Mouse (Mus musculus): ENCODE data around the gene Zfp385a. TPM values are rescaled to one million over a fixed set of nuclear protein-coding genes. Genes with fewer than 3 reads are reported as not detected.

Zfp385a gene
- polyA plus RNA-seq, 1 experiment from 2014 or later, result 10.1 TPM

- Histone ChIP-seq H3K4me1 (ENCODE audit: insufficient read depth) (peaks cover 12% of the 10 kb centered on the region), H3K27ac (ENCODE audit: low read depth) (no peak overlapping the region), H3K9ac (replicated peaks) (no peak overlapping the region), H3K4me2 (ENCODE audit: low read depth, low read length) (no peak overlapping the region), H3K9me3 (ENCODE audit: low read length) (no peaks in the 10 kb centered on the region), H3K27me3 (ENCODE audit: insufficient read depth, low read length) (no peaks in the 10 kb centered on the region), H3K36me3 (replicated peaks; ENCODE audit: insufficient read depth, low read length) (no peaks in the 10 kb centered on the region), H3K4me3 (ENCODE audit: low read depth, low read length) (no peak overlapping the region)
- DNase-seq, result no peak
- WGBS (ENCODE audit: insufficient replicate concordance), result 36% methylated on average over 2 of the region's 2 CpGs
- ATAC-seq, result no peak
- TF ChIP-seq CTCF (IDR thresholded peaks at IDR 0.05; ENCODE audit: low read depth), result no peak
- TF ChIP-seq EP300 (IDR thresholded peaks at IDR 0.05; ENCODE audit: low read depth), result no peak
These were observed 31.3 kb upstream of the Zfp385a start for GRCm38 (mm10) chr15:103371208-103371607.

GRCm38 (mm10) chr15:103370462-103370861 lies 30.6 kb upstream of the Zfp385a start:
- Histone ChIP-seq H3K27me3 (ENCODE audit: insufficient read depth, low read length) (no peaks in the 10 kb centered on the region), H3K9me3 (ENCODE audit: low read length) (no peaks in the 10 kb centered on the region), H3K9ac (replicated peaks) (no peak overlapping the region), H3K4me1 (ENCODE audit: insufficient read depth) (peaks cover 12% of the 10 kb centered on the region), H3K36me3 (replicated peaks; ENCODE audit: insufficient read depth, low read length) (no peaks in the 10 kb centered on the region), H3K4me2 (ENCODE audit: low read depth, low read length) (no peak overlapping the region), H3K27ac (ENCODE audit: low read depth) (no peak overlapping the region), H3K4me3 (ENCODE audit: low read depth, low read length) (no peak overlapping the region)
- DNase-seq, result no peak
- TF ChIP-seq EP300 (IDR thresholded peaks at IDR 0.05; ENCODE audit: low read depth), result no peak
- TF ChIP-seq CTCF (IDR thresholded peaks at IDR 0.05; ENCODE audit: low read depth), result no peak
- WGBS (ENCODE audit: insufficient replicate concordance), result 16% methylated on average over 4 of the region's 4 CpGs
- no peak for ATAC-seq

GRCm38 (mm10) chr15:103369123-103369522 lies 29.2 kb upstream of the Zfp385a start:
- WGBS (ENCODE audit: insufficient replicate concordance), result 65% methylated on average over 1 of the region's 1 CpGs
- H3K4me2 ChIP-seq (ENCODE audit: low read depth, low read length), result no peak overlapping the region
- DNase-seq (no peak), ATAC-seq (no peak)
- no peak overlapping the region for H3K27ac ChIP-seq (ENCODE audit: low read depth)
- TF ChIP-seq EP300 (IDR thresholded peaks at IDR 0.05; ENCODE audit: low read depth) (no peak), CTCF (IDR thresholded peaks at IDR 0.05; ENCODE audit: low read depth) (no peak)
- H3K4me1 ChIP-seq (ENCODE audit: insufficient read depth), result peaks cover 23% of the 10 kb centered on the region
- no peak overlapping the region for H3K4me3 ChIP-seq (ENCODE audit: low read depth, low read length)
- H3K27me3 ChIP-seq (ENCODE audit: insufficient read depth, low read length), result no peaks in the 10 kb centered on the region
- no peak overlapping the region for H3K9ac ChIP-seq (replicated peaks)
- H3K9me3 ChIP-seq (ENCODE audit: low read length), result no peaks in the 10 kb centered on the region
- H3K36me3 ChIP-seq (replicated peaks; ENCODE audit: insufficient read depth, low read length), result no peaks in the 10 kb centered on the region

DNA sequence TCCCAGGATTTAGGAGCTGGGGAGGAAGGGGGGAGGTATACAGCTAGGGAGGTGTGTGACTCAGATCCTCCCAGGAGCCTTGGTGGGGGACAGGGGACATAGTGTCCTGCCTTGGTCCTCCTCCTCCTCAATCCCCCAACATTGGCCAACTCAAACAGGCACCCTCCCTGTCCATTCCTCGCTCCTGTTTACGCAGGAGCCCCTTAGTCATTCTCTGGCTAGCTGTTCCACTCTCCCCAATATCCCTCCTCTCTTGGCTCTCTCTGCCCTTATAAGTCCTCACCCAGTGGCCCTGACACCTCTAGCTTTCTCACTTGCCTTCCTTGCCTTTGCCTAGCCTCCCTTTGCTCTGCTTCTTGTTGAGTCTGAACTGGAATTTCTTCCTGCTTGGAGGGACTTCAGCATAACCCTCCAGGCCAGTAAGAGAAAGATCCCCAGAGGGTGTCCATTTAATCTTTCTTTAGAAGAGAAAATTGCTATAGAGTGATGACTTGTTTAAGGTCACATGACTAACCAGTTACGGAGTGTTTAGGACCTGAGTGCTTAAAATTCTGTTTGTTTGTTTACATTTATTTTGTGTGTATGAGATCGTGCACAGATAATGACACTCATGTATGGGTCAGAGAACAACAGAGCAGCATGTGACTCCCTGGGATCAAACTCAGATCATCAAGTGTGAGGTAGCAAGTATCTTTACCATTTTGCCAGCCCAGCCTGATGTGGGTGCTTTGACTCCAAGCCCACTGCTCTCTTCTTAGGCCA lies 28.5 kb upstream of the Zfp385a start:
- no peak overlapping the region for H3K9ac ChIP-seq (replicated peaks)
- peaks cover 25% of the 10 kb centered on the region for H3K4me1 ChIP-seq (ENCODE audit: insufficient read depth)
- 73% methylated on average over 4 of the region's 4 CpGs for WGBS (ENCODE audit: insufficient replicate concordance)
- ATAC-seq, result no peak
- H3K4me2 ChIP-seq (ENCODE audit: low read depth, low read length), result no peak overlapping the region
- no peaks in the 10 kb centered on the region for H3K9me3 ChIP-seq (ENCODE audit: low read length)
- no peak for DNase-seq
- no peaks in the 10 kb centered on the region for H3K36me3 ChIP-seq (replicated peaks; ENCODE audit: insufficient read depth, low read length)
- no peak for TF ChIP-seq CTCF (IDR thresholded peaks at IDR 0.05; ENCODE audit: low read depth)
- no peak overlapping the region for H3K27ac ChIP-seq (ENCODE audit: low read depth)
- H3K4me3 ChIP-seq (ENCODE audit: low read depth, low read length), result no peak overlapping the region
- no peaks in the 10 kb centered on the region for H3K27me3 ChIP-seq (ENCODE audit: insufficient read depth, low read length)

GRCm38 (mm10) chr15:103366376-103367149 lies 26.7 kb upstream of the Zfp385a start, which contains the start of gene Itga5:
Gene Itga5, minus strand, starts transcription at chr15:103366763.
- ATAC-seq (peak; percentile 72), DNase-seq (peak; percentile 81)
- TF ChIP-seq EP300 (IDR thresholded peaks at IDR 0.05; ENCODE audit: low read depth) (no peak), CTCF (IDR thresholded peaks at IDR 0.05; ENCODE audit: low read depth) (0 out of 2 replicates have a peak, but pooled peaks have one; percentile 15)
- Histone ChIP-seq H3K4me2 (ENCODE audit: low read depth, low read length) (peak within 1 kb of the TSS; percentile 85), H3K4me3 (ENCODE audit: low read depth, low read length) (peak within 1 kb of the TSS; percentile 67), H3K36me3 (replicated peaks; ENCODE audit: insufficient read depth, low read length) (no peaks in the 10 kb centered on the region), H3K27ac (ENCODE audit: low read depth) (peak within 1 kb of the TSS; percentile 88), H3K9ac (replicated peaks) (peak within 1 kb of the TSS; percentile 87), H3K4me1 (ENCODE audit: insufficient read depth) (peaks cover 39% of the 10 kb centered on the region), H3K9me3 (ENCODE audit: low read length) (no peaks in the 10 kb centered on the region), H3K27me3 (ENCODE audit: insufficient read depth, low read length) (no peaks in the 10 kb centered on the region)
- WGBS (ENCODE audit: insufficient replicate concordance), result 2% methylated on average over 40 of the region's 51 CpGs

Data from liver, postnatal 0 days (tissue).